Mouse (Mus musculus) liver, embryonic 16.5 days (tissue): ENCODE results near the gene Gm49393. TPM values are rescaled to one million over a fixed set of nuclear protein-coding genes. Genes with fewer than 3 reads are reported as not detected.

Source experiments
- ATAC-seq: fragments of 200-750 bp; cut with Nextera tagmentation; 2 replicates; pipeline ENCODE4 v1.8.0; 2017; ENCODE audit warnings: low read depth, mild to moderate bottlenecking, moderate number of reproducible peaks, moderate library complexity
- H3K27ac ChIP-seq: fragments of 300-500 bp; sonication (generic); 2 replicates; pipeline ENCODE4 v1.5.1; 2014; ENCODE audit warnings: mild to moderate bottlenecking, low read length
- H3K27me3 ChIP-seq: fragments of 300-500 bp; sonication (generic); 2 replicates; pipeline ENCODE4 v1.6.1; 2014; ENCODE audit warnings: low read depth, low read length, mixed read lengths; ENCODE audit not compliant: control insufficient read depth, insufficient read depth
- H3K36me3 ChIP-seq: fragments of 300-500 bp; sonication (generic); 2 replicates; pipeline ENCODE4 v1.6.1; 2014; ENCODE audit warnings: mild to moderate bottlenecking; ENCODE audit not compliant: control insufficient read depth, insufficient read depth
- H3K4me1 ChIP-seq: fragments of 300-500 bp; sonication (generic); 2 replicates; pipeline ENCODE4 v1.6.1; 2014; ENCODE audit warnings: low read depth, low read length, mixed read lengths; ENCODE audit not compliant: control insufficient read depth
- H3K4me2 ChIP-seq: fragments of 300-500 bp; sonication (generic); 2 replicates; pipeline ENCODE4 v1.6.1; 2014; ENCODE audit warnings: low read depth, low read length, mixed read lengths
- H3K4me3 ChIP-seq: fragments of 300-500 bp; sonication (generic); 2 replicates; pipeline ENCODE4 v1.5.1; 2014; ENCODE audit warnings: low read depth, mild to moderate bottlenecking, low read length
- H3K9ac ChIP-seq: fragments of 300-500 bp; sonication (generic); 2 replicates; pipeline ENCODE4 v1.6.1; 2014; ENCODE audit warnings: low read depth, low read length
- H3K9me3 ChIP-seq: fragments of 300-500 bp; sonication (generic); replicated peaks from 2 replicates; pipeline ENCODE4 v1.6.1; 2016; ENCODE audit warnings: low read length; ENCODE audit not compliant: control insufficient read depth
- WGBS: fragments of 180-500 bp; shearing (Covaris S2); extraction: QIAGEN DNeasy Blood & Tissue Kit; methylation state at CpG from one replicate; pipeline ENCODE4 v1.1.7; 2014; ENCODE audit not compliant: insufficient replicate concordance; 5-methylcytosine and 5-hydroxymethylcytosine counted together
- polyA plus RNA-seq: library from polyadenylated mRNA; unstranded; fragments of >200 nt; fragmentation: Nextera tagmentation; extraction: Ambion mirVana; gene quantifications from 2 replicates; pipeline ENCODE4 v1.2.1, GENCODE M21; 2015

The Gm49393 gene
- polyA plus RNA-seq, 1 experiment from 2014 or later = not detected

- no peak overlapping the region for H3K4me3 ChIP-seq
- no peak for ATAC-seq
- no peak overlapping the region for H3K4me2 ChIP-seq
- no peaks in the 10 kb centered on the region for H3K4me1 ChIP-seq
- no peaks in the 10 kb centered on the region for H3K36me3 ChIP-seq
- H3K27me3 ChIP-seq = no peaks in the 10 kb centered on the region
- H3K9ac ChIP-seq = no peak overlapping the region
- no peaks in the 10 kb centered on the region for H3K9me3 ChIP-seq
- H3K27ac ChIP-seq = no peak overlapping the region
These were observed 39.8 kb downstream of the Gm49393 start for GRCm38 (mm10) chr13:60895406-60896160.

- H3K36me3 ChIP-seq = no peaks in the 10 kb centered on the region
- H3K27me3 ChIP-seq = no peaks in the 10 kb centered on the region
- H3K4me1 ChIP-seq = no peaks in the 10 kb centered on the region
- no peak overlapping the region for H3K4me3 ChIP-seq
- H3K27ac ChIP-seq = no peak overlapping the region
- H3K9ac ChIP-seq = no peak overlapping the region
- WGBS = 36% methylated on average over 1 of the region's 1 CpGs
- no peaks in the 10 kb centered on the region for H3K9me3 ChIP-seq
- peak; percentile 27; the same call in 1 of the 2 replicates for ATAC-seq
- H3K4me2 ChIP-seq = no peak overlapping the region
These were observed 43.1 kb downstream of the Gm49393 start for GRCm38 (mm10) chr13:60892301-60892700.

- Histone ChIP-seq H3K4me3 (no peak within 1 kb of the TSS), H3K36me3 (no peaks in the 10 kb centered on the region), H3K9ac (no peak within 1 kb of the TSS), H3K9me3 (no peaks in the 10 kb centered on the region), H3K4me2 (no peak within 1 kb of the TSS), H3K27ac (no peak within 1 kb of the TSS), H3K27me3 (no peaks in the 10 kb centered on the region), H3K4me1 (no peaks in the 10 kb centered on the region)
- 44% methylated on average over 1 of the region's 1 CpGs for WGBS
- ATAC-seq = no peak
These were observed 71.1 kb downstream of the Gm49393 start, which contains the start of gene 4930486L24Rik for GRCm38 (mm10) chr13:60864281-60864680. TSS of gene 4930486L24Rik (minus strand) at chr13:60864475.

DNA sequence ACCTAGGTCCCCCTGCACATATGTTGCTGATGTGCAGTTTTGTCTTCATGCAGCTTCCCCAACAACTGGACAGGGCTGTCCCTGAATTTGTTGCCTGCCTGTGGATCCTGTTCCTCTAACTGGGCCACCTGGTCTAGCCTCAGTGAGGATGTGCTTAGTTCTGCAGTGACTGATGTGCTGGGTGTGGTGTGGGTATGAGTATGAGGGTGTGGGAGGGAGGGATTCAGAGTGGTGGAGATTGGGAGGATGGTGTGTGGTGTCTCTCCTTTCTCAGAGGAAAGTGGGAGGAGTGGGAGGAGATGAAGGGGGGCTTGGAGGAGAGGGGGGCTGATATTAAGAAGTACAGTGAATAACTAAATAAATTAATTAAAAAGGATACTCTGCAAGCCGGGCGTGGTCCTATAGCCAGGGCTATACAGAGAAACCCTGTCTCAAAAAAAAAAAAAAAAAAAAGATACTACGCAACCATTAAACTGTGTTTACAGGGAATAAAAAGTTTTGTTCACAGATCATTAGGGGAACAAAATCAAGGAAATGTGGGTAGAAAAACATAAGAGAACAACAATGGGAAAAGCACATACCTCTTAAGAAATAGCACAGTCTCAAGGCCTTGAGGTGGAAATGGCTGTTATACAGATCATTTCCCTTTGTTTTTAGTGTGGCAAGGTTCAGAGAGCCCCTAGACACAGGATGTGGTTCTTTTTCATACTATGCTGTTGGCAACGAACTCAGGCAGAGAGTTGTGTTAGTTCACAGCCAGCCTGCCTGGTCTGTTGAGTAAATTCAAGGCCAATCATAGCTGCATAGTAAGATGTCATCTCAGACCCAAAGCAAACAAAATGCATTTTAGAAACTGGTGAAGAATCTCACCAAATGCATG lies 86.9 kb downstream of the Gm49393 start:
- H3K4me2 ChIP-seq = no peak overlapping the region
- no peaks in the 10 kb centered on the region for H3K4me1 ChIP-seq
- H3K36me3 ChIP-seq = no peaks in the 10 kb centered on the region
- no peaks in the 10 kb centered on the region for H3K9me3 ChIP-seq
- no peaks in the 10 kb centered on the region for H3K27me3 ChIP-seq
- no peak overlapping the region for H3K9ac ChIP-seq
- H3K27ac ChIP-seq = no peak overlapping the region
- no peak overlapping the region for H3K4me3 ChIP-seq
- 48% methylated on average over 4 of the region's 4 CpGs for WGBS
- ATAC-seq = no peak

DNA sequence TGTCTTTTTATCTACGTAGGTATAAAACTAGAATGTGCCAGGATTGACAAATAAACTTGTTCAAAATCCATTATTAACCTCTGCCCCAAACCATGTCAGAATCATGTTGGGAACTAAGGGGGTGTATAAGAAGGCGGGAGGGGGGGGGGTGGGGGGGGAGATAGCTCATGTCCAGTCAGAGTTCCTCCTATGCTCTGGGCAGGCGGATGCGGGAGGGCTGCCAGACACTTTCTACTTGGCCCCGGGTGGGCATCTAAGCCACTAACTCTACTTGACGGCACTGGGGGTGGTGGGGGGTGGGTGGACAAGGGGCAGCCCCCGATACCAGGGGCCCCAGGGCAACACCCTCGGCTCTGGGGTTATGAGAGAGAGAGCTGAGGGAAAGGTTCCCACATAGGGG lies 92.2 kb downstream of the Gm49393 start:
- no peaks in the 10 kb centered on the region for H3K36me3 ChIP-seq
- H3K4me2 ChIP-seq = no peak overlapping the region
- no peaks in the 10 kb centered on the region for H3K9me3 ChIP-seq
- no peaks in the 10 kb centered on the region for H3K4me1 ChIP-seq
- H3K27ac ChIP-seq = no peak overlapping the region
- H3K27me3 ChIP-seq = no peaks in the 10 kb centered on the region
- H3K4me3 ChIP-seq = no peak overlapping the region
- no peak overlapping the region for H3K9ac ChIP-seq
- WGBS = 65% methylated on average over 8 of the region's 8 CpGs
- ATAC-seq = no peak

DNA sequence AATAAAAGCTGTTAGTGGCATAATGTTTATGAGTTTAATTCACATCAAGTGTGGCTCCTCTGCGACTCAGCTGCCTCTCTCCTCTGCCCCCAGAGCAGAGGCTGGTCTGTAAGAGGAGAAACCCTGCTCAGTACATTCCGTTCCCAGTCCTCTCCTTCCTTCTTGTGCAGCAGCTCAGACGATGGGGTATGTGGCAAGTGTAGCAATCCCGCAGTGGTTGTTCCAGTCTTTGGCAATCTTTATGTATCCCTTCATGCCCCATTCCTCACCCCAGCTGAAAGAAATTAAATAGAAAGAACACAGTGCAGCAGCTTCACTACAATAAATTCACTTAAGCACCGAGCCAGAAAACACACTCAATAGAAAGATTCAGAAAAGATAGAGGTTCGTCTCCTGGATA lies 92.7 kb downstream of the Gm49393 start:
- WGBS = 54% methylated on average over 6 of the region's 6 CpGs
- no peak overlapping the region for H3K4me2 ChIP-seq
- no peaks in the 10 kb centered on the region for H3K36me3 ChIP-seq
- H3K4me3 ChIP-seq = no peak overlapping the region
- no peak overlapping the region for H3K9ac ChIP-seq
- H3K27me3 ChIP-seq = no peaks in the 10 kb centered on the region
- H3K4me1 ChIP-seq = no peaks in the 10 kb centered on the region
- ATAC-seq = no peak
- no peaks in the 10 kb centered on the region for H3K9me3 ChIP-seq
- H3K27ac ChIP-seq = no peak overlapping the region

DNA sequence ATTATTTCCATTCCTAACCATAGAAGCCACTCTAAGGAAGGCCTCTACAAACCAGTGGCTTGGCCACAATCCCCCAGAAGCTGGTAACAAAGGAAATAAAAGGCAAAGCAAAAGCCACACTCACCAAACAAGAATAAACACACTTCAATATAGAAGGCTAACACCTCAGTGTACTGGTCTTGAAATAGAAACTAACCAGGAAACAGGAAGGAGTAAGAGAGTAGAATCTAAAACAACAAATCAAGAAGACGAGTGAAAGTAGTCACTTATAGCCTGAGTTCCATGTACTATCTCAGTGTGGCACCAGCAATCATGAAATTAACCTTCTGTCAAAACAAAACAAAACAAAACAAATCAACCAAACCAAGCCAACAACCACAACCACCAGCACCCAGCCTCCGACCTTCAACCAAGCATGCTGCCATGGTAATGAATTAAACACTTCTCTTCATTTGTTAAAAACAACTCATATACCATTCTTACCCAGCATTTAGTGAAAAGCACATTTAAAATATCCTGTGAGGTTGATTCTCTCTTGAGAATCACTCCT lies 96.0 kb downstream of the Gm49393 start:
- no peak for ATAC-seq
- 42% methylated on average over 2 of the region's 2 CpGs for WGBS
- no peak overlapping the region for H3K9ac ChIP-seq
- no peak overlapping the region for H3K4me2 ChIP-seq
- H3K27me3 ChIP-seq = no peaks in the 10 kb centered on the region
- H3K27ac ChIP-seq = no peak overlapping the region
- H3K9me3 ChIP-seq = no peaks in the 10 kb centered on the region
- no peaks in the 10 kb centered on the region for H3K4me1 ChIP-seq
- H3K4me3 ChIP-seq = no peak overlapping the region
- no peaks in the 10 kb centered on the region for H3K36me3 ChIP-seq

DNA sequence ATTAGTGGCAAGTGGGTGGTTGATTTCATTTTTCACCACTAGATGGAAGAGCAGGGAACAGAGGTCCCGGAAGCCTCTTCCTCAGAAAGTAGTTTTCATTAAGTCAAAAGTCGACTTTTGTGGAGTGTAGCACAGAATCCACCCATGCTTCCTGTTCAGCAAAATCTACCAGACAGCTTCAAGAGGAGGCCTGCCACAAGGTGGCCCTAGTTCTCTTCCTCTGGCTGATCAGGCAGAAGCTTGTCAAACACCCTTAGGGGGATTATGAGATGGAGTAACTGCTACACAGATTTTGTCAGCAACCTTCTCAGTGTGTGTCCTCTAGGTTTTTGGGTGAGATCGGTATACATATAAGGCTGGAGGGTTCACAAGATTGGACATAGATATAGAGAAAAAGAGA lies 109.3 kb downstream of the Gm49393 start:
- Histone ChIP-seq H3K4me1 (no peaks in the 10 kb centered on the region), H3K27ac (no peak overlapping the region), H3K4me2 (no peak overlapping the region), H3K4me3 (no peak overlapping the region), H3K27me3 (no peaks in the 10 kb centered on the region), H3K36me3 (no peaks in the 10 kb centered on the region), H3K9ac (no peak overlapping the region), H3K9me3 (no peaks in the 10 kb centered on the region)
- WGBS = 35% methylated on average over 3 of the region's 3 CpGs
- no peak for ATAC-seq
